Mouse (Mus musculus) fibroblast of lung, adult 2 months (primary cell): ENCODE measurements around the gene Rab38.

ENCODE experiments used
- DNase-seq: peaks from one replicate; pipeline ENCODE4 v3.0.0-alpha.2; 2011; ENCODE audit warnings: low read depth

The Rab38 gene

GRCm38 (mm10) chr7:88527100-88527671, 97.1 kb downstream of the Rab38 start:
- DNase-seq: no peak

DNA sequence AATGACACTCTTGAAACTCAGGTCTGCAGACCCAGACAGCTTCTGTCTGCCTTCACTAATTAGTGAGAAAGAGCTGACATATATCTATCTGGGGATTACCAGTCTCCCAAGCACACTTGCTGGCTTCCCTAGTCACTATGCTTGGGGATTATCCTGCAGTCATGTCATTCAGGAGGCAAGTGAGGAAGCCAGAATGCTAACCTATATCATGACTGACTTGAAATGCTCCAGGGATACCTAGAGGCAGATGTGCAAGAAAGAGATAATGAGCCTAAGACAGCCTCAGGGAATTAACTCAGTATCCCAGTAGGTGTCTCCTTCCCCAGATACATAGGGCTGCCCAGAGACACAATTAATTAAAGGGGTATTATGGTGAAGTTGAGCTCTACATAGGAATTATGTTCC, 106.1 kb downstream of the Rab38 start:
- DNase-seq: no peak

DNA sequence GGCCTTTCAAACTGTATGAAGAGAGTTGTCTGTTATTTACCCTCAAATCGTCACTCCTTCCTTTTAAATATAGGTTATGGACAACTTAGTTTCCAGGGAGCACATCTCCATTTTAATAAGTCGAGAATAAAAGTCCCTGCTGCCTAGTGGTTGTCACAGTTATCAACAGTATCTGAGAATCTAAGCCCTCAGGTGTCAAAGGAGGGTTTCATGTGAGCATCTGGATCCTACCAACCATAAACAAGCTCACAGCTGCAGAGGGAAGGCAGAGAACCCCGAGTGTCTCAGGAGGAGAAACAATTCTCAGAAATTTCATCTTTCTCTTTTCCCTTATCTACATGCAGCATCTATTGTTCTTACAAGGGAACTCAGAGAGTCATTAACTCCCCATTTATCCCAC, 106.7 kb downstream of the Rab38 start:
- no peak for DNase-seq
